Mouse (Mus musculus) heart, postnatal 25 days (tissue): ENCODE data around the gene Parp9. TPM values are rescaled to one million over a fixed set of nuclear protein-coding genes. Genes with fewer than 3 reads are reported as not detected.
"Not testable (repeated sequence)": the region's sequence is repeated elsewhere in the genome, so short reads cannot be mapped to it uniquely, and the experiment has no call there.

Experiments used
- DNase-seq: peaks from one replicate; pipeline ENCODE4 v3.0.0; 2022; ENCODE audit warnings: low spot score
- intact Hi-C: fragments of 180-260 bp; cut with DNase I; formaldehyde crosslinking; loops from one replicate; pipeline ENCODE4 v1.15.1; 2025
- total RNA-seq, 2 experiments: library from RNA; stranded (reverse); gene quantifications; 2 replicates each; pipeline ENCODE4 v1.2.3; 2021

Parp9 gene
- total RNA-seq, 2 experiments from 2014 or later: 9.9 to 11.5 TPM

- intact Hi-C loops: loop anchor here (5.0 kb wide), 1 partner anchor 46 kb away; the partner anchor contains the start of genes Dtx3l and Parp9
- DNase-seq: peak; percentile 87
Measured at GRCm38 (mm10) chr16:35982902-35983516, 44.7 kb downstream of the Parp9 start.

GRCm38 (mm10) chr16:35983517-35984101 is 45.3 kb downstream of the Parp9 start:
- peak; percentile 48 for DNase-seq

GRCm38 (mm10) chr16:35984471-35984870 is 46.2 kb downstream of the Parp9 start:
- DNase-seq: no peak
- intact Hi-C loops: loop anchor here (5.0 kb wide), 1 partner anchor 47 kb away; the partner anchor contains the start of genes Dtx3l and Parp9

More at GRCm38 (mm10) chr16:35983517-35984101, 45.3 kb downstream of the Parp9 start:
- intact Hi-C loops: loop anchor here (5.0 kb wide), 1 partner anchor 46 kb away; the partner anchor contains the start of genes Dtx3l and Parp9

GRCm38 (mm10) chr16:35987930-35988329 is 49.7 kb downstream of the Parp9 start:
- DNase-seq: no peak
- intact Hi-C loops: no loop called here

GRCm38 (mm10) chr16:35992391-35992790 is 54.1 kb downstream of the Parp9 start:
- intact Hi-C loops: no loop called here
- DNase-seq: no peak

- intact Hi-C loops: no loop called here
Measured at GRCm38 (mm10) chr16:35993316-35993715, 55.0 kb downstream of the Parp9 start.

GRCm38 (mm10) chr16:35998852-35999251 is 60.6 kb downstream of the Parp9 start:
- DNase-seq, intact Hi-C loops: not testable (repeated sequence)

More at GRCm38 (mm10) chr16:35993316-35993715, 55.0 kb downstream of the Parp9 start:
- no peak for DNase-seq

- intact Hi-C loops: no loop called here
- no peak for DNase-seq
Measured at GRCm38 (mm10) chr16:36008396-36008795, 70.1 kb downstream of the Parp9 start.

- intact Hi-C loops: no loop called here
- no peak for DNase-seq
Measured at GRCm38 (mm10) chr16:36016335-36016734, 78.1 kb downstream of the Parp9 start.

Other genes starting within 250 kb of the Parp9 start
- 10 to 100 TPM; 54.2 to 63.4 TPM for gene Dirc2, start 169.1 kb upstream of the Parp9 start, total RNA-seq
- 1 to 10 TPM; 3.0 to 3.1 TPM for gene Hspbap1, start 168.1 kb upstream of the Parp9 start, total RNA-seq
- gene Parp14, start 66.9 kb upstream of the Parp9 start, total RNA-seq: 10 to 100 TPM; 11.6 to 11.8 TPM
- 10 to 100 TPM in 1 of 2 experiments, 1 to 10 TPM in 1; 9.4 to 10.0 TPM for gene Dtx3l, start 681 bp downstream of the Parp9 start, total RNA-seq
- 100 to 1,000 TPM; 112 TPM for gene Kpna1, start 40.3 kb downstream of the Parp9 start, total RNA-seq
- 1 to 10 TPM; 2.6 to 2.9 TPM for gene Wdr5b, start 102.7 kb downstream of the Parp9 start, total RNA-seq
- 100 to 1,000 TPM; 241 to 254 TPM for gene Fam162a, start 133.1 kb downstream of the Parp9 start, total RNA-seq
- 10 to 100 TPM; 30.7 to 35.8 TPM for gene Ccdc58, start 133.2 kb downstream of the Parp9 start, total RNA-seq
- not detected for gene Csta1, start 192.8 kb downstream of the Parp9 start, total RNA-seq
- gene Stfa2l1, start 218.3 kb downstream of the Parp9 start, total RNA-seq: not detected
- not detected for gene Gm5483, start 245.7 kb downstream of the Parp9 start, total RNA-seq